Mouse (Mus musculus): ENCODE data around the gene Spi1. TPM values are rescaled to one million over a fixed set of nuclear protein-coding genes. Genes with fewer than 3 reads are reported as not detected.
"Not testable (repeated sequence)": the region's sequence is repeated elsewhere in the genome, so short reads cannot be mapped to it uniquely, and the experiment has no call there.

The Spi1 gene
- polyA plus RNA-seq, 1 experiment = 65.7 TPM

- Histone ChIP-seq H3K27ac (ENCODE audit: control insufficient read depth, insufficient read depth, low read depth, low read length, poor library complexity) (no peak overlapping the region), H3K4me1 (ENCODE audit: control insufficient read depth, insufficient read depth, low read length) (peaks cover 8% of the 10 kb centered on the region; the same call in 1 of the 2 replicates), H3K4me3 (replicated peaks; ENCODE audit: control insufficient read depth, low read depth, low read length) (no peak overlapping the region)
- TF ChIP-seq CTCF (IDR thresholded peaks at IDR 0.05; ENCODE audit: control insufficient read depth, insufficient read depth, low read length) = no peak
- no peak for TF ChIP-seq POLR2A (IDR thresholded peaks at IDR 0.05; ENCODE audit: borderline replicate concordance, control insufficient read depth, low read depth, low read length)
- 75% methylated on average over 5 of the region's 5 CpGs for WGBS
These were observed 27.1 kb downstream of the Spi1 start for GRCm38 (mm10) chr2:91109241-91109640.

DNA sequence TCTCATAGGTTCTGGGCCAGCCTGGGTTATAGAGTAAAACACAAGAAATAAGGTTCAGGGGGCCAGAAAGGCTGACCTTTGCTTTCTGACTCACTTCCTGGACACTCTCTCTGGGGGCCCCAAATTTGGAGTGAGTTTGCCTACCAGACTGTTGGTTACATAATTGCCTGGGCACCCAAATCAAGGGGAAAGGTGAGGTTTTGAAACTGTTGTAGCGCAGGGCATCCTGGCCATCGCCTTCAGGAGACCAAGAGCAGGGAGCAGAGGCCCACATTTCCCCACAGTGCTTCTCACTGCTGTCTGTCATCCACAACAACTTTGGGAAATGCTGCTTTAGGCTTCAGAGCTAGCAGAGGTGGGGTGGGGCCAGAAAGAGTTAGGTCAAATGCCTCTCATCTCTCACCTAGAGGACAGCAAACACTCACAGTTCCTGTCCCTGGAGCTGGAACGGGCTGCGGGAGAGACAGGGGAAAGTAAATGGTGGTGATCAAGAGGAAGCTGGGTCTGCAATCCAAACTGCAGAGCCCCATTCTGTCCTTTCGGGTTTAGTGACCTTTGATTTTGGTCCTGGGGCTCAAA, 27.7 kb downstream of the Spi1 start:
- no peak overlapping the region for H3K27ac ChIP-seq (ENCODE audit: control insufficient read depth, insufficient read depth, low read depth, low read length, poor library complexity)
- H3K4me1 ChIP-seq (ENCODE audit: control insufficient read depth, insufficient read depth, low read length) = peaks cover 8% of the 10 kb centered on the region; the same call in 1 of the 2 replicates
- no peak overlapping the region for H3K4me3 ChIP-seq (replicated peaks; ENCODE audit: control insufficient read depth, low read depth, low read length)
- no peak for TF ChIP-seq POLR2A (IDR thresholded peaks at IDR 0.05; ENCODE audit: borderline replicate concordance, control insufficient read depth, low read depth, low read length)
- no peak for TF ChIP-seq CTCF (IDR thresholded peaks at IDR 0.05; ENCODE audit: control insufficient read depth, insufficient read depth, low read length)
- WGBS = 66% methylated on average over 5 of the region's 5 CpGs

DNA sequence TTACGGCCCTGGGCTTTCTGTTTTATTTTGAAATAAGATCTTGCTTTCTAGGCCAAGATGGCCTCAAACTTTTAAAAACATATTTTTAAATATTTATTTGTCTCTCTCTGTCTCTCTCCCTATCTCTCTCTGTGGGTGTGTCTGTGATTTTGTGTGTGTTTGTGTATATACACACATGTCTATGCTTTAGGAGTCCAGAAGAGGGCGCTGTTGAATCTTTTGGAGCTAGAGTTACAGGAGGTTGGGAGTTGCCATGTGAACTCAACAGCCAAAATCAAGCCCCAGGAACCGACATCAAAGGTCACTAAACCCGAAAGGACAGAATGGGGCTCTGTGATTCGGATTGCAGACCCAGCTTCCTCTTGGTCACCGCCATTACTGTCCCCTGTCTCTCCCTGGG, 28.2 kb downstream of the Spi1 start:
- Histone ChIP-seq H3K27ac (ENCODE audit: control insufficient read depth, insufficient read depth, low read depth, low read length, poor library complexity) (no peak overlapping the region), H3K4me3 (replicated peaks; ENCODE audit: control insufficient read depth, low read depth, low read length) (no peak overlapping the region), H3K4me1 (ENCODE audit: control insufficient read depth, insufficient read depth, low read length) (peaks cover 8% of the 10 kb centered on the region; the same call in 1 of the 2 replicates)
- TF ChIP-seq POLR2A (IDR thresholded peaks at IDR 0.05; ENCODE audit: borderline replicate concordance, control insufficient read depth, low read depth, low read length) = no peak
- 82% methylated on average over 6 of the region's 6 CpGs for WGBS

GRCm38 (mm10) chr2:91111832-91112231, 29.6 kb downstream of the Spi1 start:
- not testable (repeated sequence) for H3K4me1 ChIP-seq (ENCODE audit: control insufficient read depth, insufficient read depth, low read length); H3K4me3 ChIP-seq (replicated peaks; ENCODE audit: control insufficient read depth, low read depth, low read length); H3K27ac ChIP-seq (ENCODE audit: control insufficient read depth, insufficient read depth, low read depth, low read length, poor library complexity)
- WGBS = 86% methylated on average over 3 of the region's 3 CpGs

DNA sequence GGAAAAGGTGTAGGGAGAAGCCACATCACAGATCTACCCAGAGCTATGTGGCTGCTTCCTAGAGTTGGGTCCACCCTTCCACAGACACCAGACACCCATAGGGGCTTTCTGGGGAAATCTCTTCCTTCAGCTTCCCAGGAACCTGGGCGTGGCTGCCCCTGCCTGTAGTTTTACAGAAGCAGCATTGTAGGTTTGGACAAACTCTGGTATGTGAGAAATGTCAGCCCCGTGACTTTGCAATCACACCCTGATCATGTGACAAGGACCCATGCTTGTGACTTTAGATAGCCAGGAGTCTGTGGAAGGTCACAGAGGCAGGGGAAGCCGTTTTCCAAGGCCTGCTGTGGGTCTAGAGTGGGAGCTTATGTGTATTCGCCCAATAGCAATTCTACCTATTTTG, 30.3 kb downstream of the Spi1 start:
- 50% methylated on average over 4 of the region's 4 CpGs for WGBS
- Histone ChIP-seq H3K4me3 (replicated peaks; ENCODE audit: control insufficient read depth, low read depth, low read length) (no peak overlapping the region), H3K4me1 (ENCODE audit: control insufficient read depth, insufficient read depth, low read length) (peaks cover 8% of the 10 kb centered on the region; the same call in 1 of the 2 replicates), H3K27ac (ENCODE audit: control insufficient read depth, insufficient read depth, low read depth, low read length, poor library complexity) (no peak overlapping the region)
- TF ChIP-seq CTCF (IDR thresholded peaks at IDR 0.05; ENCODE audit: control insufficient read depth, insufficient read depth, low read length) = no peak
- no peak for TF ChIP-seq POLR2A (IDR thresholded peaks at IDR 0.05; ENCODE audit: borderline replicate concordance, control insufficient read depth, low read depth, low read length)

- no peak for TF ChIP-seq CTCF (IDR thresholded peaks at IDR 0.05; ENCODE audit: control insufficient read depth, insufficient read depth, low read length)
- no peak for TF ChIP-seq POLR2A (IDR thresholded peaks at IDR 0.05; ENCODE audit: borderline replicate concordance, control insufficient read depth, low read depth, low read length)
- peaks cover 8% of the 10 kb centered on the region; the same call in 1 of the 2 replicates for H3K4me1 ChIP-seq (ENCODE audit: control insufficient read depth, insufficient read depth, low read length)
- no peak overlapping the region for H3K4me3 ChIP-seq (replicated peaks; ENCODE audit: control insufficient read depth, low read depth, low read length)
- H3K27ac ChIP-seq (ENCODE audit: control insufficient read depth, insufficient read depth, low read depth, low read length, poor library complexity) = no peak overlapping the region
- 31% methylated on average over 10 of the region's 10 CpGs for WGBS
These were observed 31.1 kb downstream of the Spi1 start for GRCm38 (mm10) chr2:91113334-91113733.

DNA sequence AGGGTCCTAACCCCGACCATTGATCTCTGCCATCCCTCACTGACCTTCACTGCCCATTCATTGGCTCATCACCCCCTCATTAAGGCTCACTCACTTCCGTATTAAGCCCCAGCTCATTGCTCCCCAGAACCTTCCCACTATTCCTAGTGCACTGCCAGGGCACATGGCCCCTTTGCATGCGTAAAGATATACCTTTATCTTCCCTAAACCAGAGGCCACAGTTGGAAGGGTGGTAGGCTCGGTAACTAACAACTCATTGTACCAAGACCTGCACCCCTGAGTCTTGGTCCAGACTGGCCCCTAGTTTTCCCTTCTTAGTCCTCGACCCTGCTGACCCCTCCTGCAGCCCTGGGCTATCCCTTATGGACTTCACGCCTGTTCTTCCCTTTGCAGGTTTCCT, 31.7 kb downstream of the Spi1 start:
- 64% methylated on average over 6 of the region's 6 CpGs for WGBS

DNA sequence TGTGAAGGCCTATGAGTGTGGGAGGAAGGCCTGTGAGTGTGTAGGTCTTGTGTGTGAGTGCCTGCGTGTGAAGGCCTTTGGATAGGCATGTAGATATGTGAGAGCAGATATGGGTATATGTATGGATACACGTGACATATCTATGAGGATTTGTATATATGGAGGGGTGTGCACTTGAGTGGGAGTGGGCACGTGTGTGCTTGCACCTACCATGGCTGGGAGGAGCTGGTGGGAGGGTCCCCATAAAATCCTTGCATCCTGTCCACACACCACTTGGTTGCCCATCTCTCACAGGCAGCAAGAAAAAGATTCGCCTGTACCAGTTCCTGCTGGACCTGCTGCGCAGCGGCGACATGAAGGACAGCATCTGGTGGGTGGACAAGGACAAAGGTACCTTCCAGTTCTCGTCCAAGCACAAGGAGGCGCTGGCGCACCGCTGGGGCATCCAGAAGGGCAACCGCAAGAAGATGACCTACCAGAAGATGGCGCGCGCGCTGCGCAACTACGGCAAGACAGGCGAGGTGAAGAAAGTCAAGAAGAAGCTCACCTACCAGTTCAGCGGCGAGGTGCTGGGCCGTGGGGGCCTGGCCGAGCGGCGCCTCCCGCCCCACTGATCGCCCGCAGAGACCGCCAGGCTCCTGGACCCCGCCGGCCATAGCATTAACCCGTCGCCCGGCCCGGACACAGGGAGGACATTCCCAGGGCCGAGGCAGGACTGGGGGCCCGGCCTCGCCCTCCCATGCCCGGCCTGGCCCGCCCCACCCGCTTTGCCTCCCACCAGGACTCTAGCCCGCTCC, 32.8 kb downstream of the Spi1 start:
- no peak overlapping the region for H3K4me3 ChIP-seq (replicated peaks; ENCODE audit: control insufficient read depth, low read depth, low read length)
- peaks cover 5% of the 10 kb centered on the region; the same call in 1 of the 2 replicates for H3K4me1 ChIP-seq (ENCODE audit: control insufficient read depth, insufficient read depth, low read length)
- H3K27ac ChIP-seq (ENCODE audit: control insufficient read depth, insufficient read depth, low read depth, low read length, poor library complexity) = no peak overlapping the region
- 88% methylated on average over 42 of the region's 42 CpGs for WGBS
- TF ChIP-seq CTCF (IDR thresholded peaks at IDR 0.05; ENCODE audit: control insufficient read depth, insufficient read depth, low read length) (peak; percentile 71), POLR2A (IDR thresholded peaks at IDR 0.05; ENCODE audit: borderline replicate concordance, control insufficient read depth, low read depth, low read length) (peak; percentile 38; the same call in 1 of the 2 replicates)

More for the DNA sequence above, 31.7 kb downstream of the Spi1 start:
- TF ChIP-seq CTCF (IDR thresholded peaks at IDR 0.05; ENCODE audit: control insufficient read depth, insufficient read depth, low read length) (no peak), POLR2A (IDR thresholded peaks at IDR 0.05; ENCODE audit: borderline replicate concordance, control insufficient read depth, low read depth, low read length) (no peak)
- Histone ChIP-seq H3K27ac (ENCODE audit: control insufficient read depth, insufficient read depth, low read depth, low read length, poor library complexity) (no peak overlapping the region), H3K4me1 (ENCODE audit: control insufficient read depth, insufficient read depth, low read length) (peaks cover 8% of the 10 kb centered on the region; the same call in 1 of the 2 replicates), H3K4me3 (replicated peaks; ENCODE audit: control insufficient read depth, low read depth, low read length) (no peak overlapping the region)

Data from bone marrow, adult 2 months (tissue).